Mouse (Mus musculus): ENCODE data around the gene 1190002N15Rik.

1190002N15Rik gene

GRCm38 (mm10) chr9:94537970-94538822 is at the start of gene 1190002N15Rik:
TSS of gene 1190002N15Rik (minus strand) at chr9:94538081.
- peak; percentile 95 to 97 for DNase-seq (ENCODE audit: low spot score in 2 of 2)

GRCm38 (mm10) chr9:94582309-94582708 is 44.4 kb upstream of the 1190002N15Rik start:
- peak in 1 of 2 experiments; percentile 3 for DNase-seq (ENCODE audit: low spot score in 2 of 2)

- no peak for DNase-seq (ENCODE audit: low spot score in 2 of 2)
Measured at GRCm38 (mm10) chr9:94581661-94582060, 43.8 kb upstream of the 1190002N15Rik start.

- no peak for DNase-seq (ENCODE audit: low spot score in 2 of 2)
Measured at GRCm38 (mm10) chr9:94580071-94580737, 42.3 kb upstream of the 1190002N15Rik start.

GRCm38 (mm10) chr9:94571802-94572201 is 33.9 kb upstream of the 1190002N15Rik start:
- peak; percentile 26 to 50 for DNase-seq (ENCODE audit: low spot score in 2 of 2)

GRCm38 (mm10) chr9:94568386-94568785 is 30.5 kb upstream of the 1190002N15Rik start:
- no peak for DNase-seq (ENCODE audit: low spot score in 2 of 2)

- DNase-seq (ENCODE audit: low spot score in 2 of 2): no peak
Measured at GRCm38 (mm10) chr9:94567722-94568314, 29.9 kb upstream of the 1190002N15Rik start.

GRCm38 (mm10) chr9:94556776-94557514 is 19.1 kb upstream of the 1190002N15Rik start:
- DNase-seq (ENCODE audit: low spot score in 2 of 2): no peak

- no peak for DNase-seq (ENCODE audit: low spot score in 2 of 2)
Measured at GRCm38 (mm10) chr9:94556249-94556648, 18.4 kb upstream of the 1190002N15Rik start.

- DNase-seq (ENCODE audit: low spot score in 2 of 2): no peak
Measured at GRCm38 (mm10) chr9:94550493-94551095, 12.7 kb upstream of the 1190002N15Rik start.

GRCm38 (mm10) chr9:94543881-94544280 is 6.0 kb upstream of the 1190002N15Rik start:
- no peak for DNase-seq (ENCODE audit: low spot score in 2 of 2)

- peak in 1 of 2 experiments; percentile 15 for DNase-seq (ENCODE audit: low spot score in 2 of 2)
Measured at GRCm38 (mm10) chr9:94540343-94541095, 2.6 kb upstream of the 1190002N15Rik start.

- no peak for DNase-seq (ENCODE audit: low spot score in 2 of 2)
Measured at GRCm38 (mm10) chr9:94539346-94539865, 1.5 kb upstream of the 1190002N15Rik start.

GRCm38 (mm10) chr9:94538823-94539143 is 902 bp upstream of the 1190002N15Rik start:
- no peak for DNase-seq (ENCODE audit: low spot score in 2 of 2)

- peak; percentile 55 to 64 for DNase-seq (ENCODE audit: low spot score in 2 of 2)
Measured at GRCm38 (mm10) chr9:94537051-94537917, 597 bp downstream of the 1190002N15Rik start.

- DNase-seq (ENCODE audit: low spot score in 2 of 2): no peak
Measured at GRCm38 (mm10) chr9:94536261-94536905, 1.5 kb downstream of the 1190002N15Rik start.

GRCm38 (mm10) chr9:94534795-94535194 is 3.1 kb downstream of the 1190002N15Rik start:
- DNase-seq (ENCODE audit: low spot score in 2 of 2): no peak

- no peak for DNase-seq (ENCODE audit: low spot score in 2 of 2)
Measured at GRCm38 (mm10) chr9:94534226-94534625, 3.7 kb downstream of the 1190002N15Rik start.

- no peak for DNase-seq (ENCODE audit: low spot score in 2 of 2)
Measured at GRCm38 (mm10) chr9:94533641-94534040, 4.2 kb downstream of the 1190002N15Rik start.
